Mouse (Mus musculus) left cerebral cortex, adult 9 months (tissue): Measurements from ENCODE around the gene Klhl8.

ENCODE experiments used
- DNase-seq, 2 experiments: peaks; one replicate each; pipeline ENCODE4 v3.0.0; 2022; ENCODE audit warnings: low spot score in 2 of 2

The Klhl8 gene

GRCm38 (mm10) chr5:103916595-103917356, 5.7 kb upstream of the Klhl8 start:
- DNase-seq: no peak

- no peak for DNase-seq
These were observed 3.5 kb upstream of the Klhl8 start for GRCm38 (mm10) chr5:103914335-103915226.

- DNase-seq: no peak
These were observed 2.1 kb upstream of the Klhl8 start for GRCm38 (mm10) chr5:103913150-103913549.

GRCm38 (mm10) chr5:103911555-103911954, 496 bp upstream of the Klhl8 start:
- DNase-seq: no peak

GRCm38 (mm10) chr5:103910156-103910555, 903 bp downstream of the Klhl8 start:
- DNase-seq: no peak

GRCm38 (mm10) chr5:103909466-103909865, 1.6 kb downstream of the Klhl8 start:
- DNase-seq: no peak

- DNase-seq: no peak
These were observed 2.2 kb downstream of the Klhl8 start for GRCm38 (mm10) chr5:103908851-103909250.

- peak in 1 of 2 experiments; percentile 43 for DNase-seq
These were observed 3.2 kb downstream of the Klhl8 start for GRCm38 (mm10) chr5:103907844-103908243.

- DNase-seq: no peak
These were observed 4.9 kb downstream of the Klhl8 start for GRCm38 (mm10) chr5:103906173-103906572.

GRCm38 (mm10) chr5:103898310-103898709, 12.7 kb downstream of the Klhl8 start:
- no peak for DNase-seq

- DNase-seq: no peak
These were observed 21.3 kb downstream of the Klhl8 start for GRCm38 (mm10) chr5:103889766-103890165.

- DNase-seq: no peak
These were observed 47.3 kb downstream of the Klhl8 start for GRCm38 (mm10) chr5:103863759-103864158.

GRCm38 (mm10) chr5:103860622-103861021, 50.4 kb downstream of the Klhl8 start:
- no peak for DNase-seq

GRCm38 (mm10) chr5:103857151-103857550, 53.9 kb downstream of the Klhl8 start:
- no peak for DNase-seq

GRCm38 (mm10) chr5:103856286-103857009, 54.6 kb downstream of the Klhl8 start:
- DNase-seq: no peak

- DNase-seq: no peak
These were observed 55.4 kb downstream of the Klhl8 start for GRCm38 (mm10) chr5:103855483-103856211.

GRCm38 (mm10) chr5:103854807-103855194, 56.3 kb downstream of the Klhl8 start:
- no peak for DNase-seq

- peak; percentile 32 to 64 for DNase-seq
These were observed 56.8 kb downstream of the Klhl8 start for GRCm38 (mm10) chr5:103854041-103854806.

GRCm38 (mm10) chr5:103852756-103853549, 58.1 kb downstream of the Klhl8 start:
- DNase-seq: no peak

- no peak for DNase-seq
These were observed 62.5 kb downstream of the Klhl8 start for GRCm38 (mm10) chr5:103848546-103848945.
